Mouse (Mus musculus): ENCODE measurements around the gene Ccs.

The Ccs gene

DNA sequence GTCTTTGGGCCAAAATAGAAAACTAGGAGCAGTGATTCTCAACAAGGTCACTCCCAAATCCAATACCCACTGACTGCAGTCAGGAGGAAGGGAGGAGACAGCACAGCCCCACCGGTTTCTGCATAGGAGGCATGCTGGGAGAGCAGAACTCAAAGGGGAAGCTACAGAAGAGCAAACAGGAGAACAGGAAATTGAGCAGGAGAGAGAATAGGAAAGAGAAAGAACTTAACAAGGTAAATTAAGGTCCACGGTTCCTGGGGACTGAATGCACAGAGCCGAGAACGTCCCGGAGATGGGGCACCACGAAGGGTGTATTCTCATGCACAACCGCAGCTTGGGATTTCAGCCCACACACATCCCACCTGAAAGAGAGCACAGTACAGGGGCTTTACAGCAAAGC, 53.9 kb downstream of the Ccs start:
- DNase-seq (ENCODE audit: low read depth in 1 of 2, low spot score in 2 of 2) = no peak

DNA sequence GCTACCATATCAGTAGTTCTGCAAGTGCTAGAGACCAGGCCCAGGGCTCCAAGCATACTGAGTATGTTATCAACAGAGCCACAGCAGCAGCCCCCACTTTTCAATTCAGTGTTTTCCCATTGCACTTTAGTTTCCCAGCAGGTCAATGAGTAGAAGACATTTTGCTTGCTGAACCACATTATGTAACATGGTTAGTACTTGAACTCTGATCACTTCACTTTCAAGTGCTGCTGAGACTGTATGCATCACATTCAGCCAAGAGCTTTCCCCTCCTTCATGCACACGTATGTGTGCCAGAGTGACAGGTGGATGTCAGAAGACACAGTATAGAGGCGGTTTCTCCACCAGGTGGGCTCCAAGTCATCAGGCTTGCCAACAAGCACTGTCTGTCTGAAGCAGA, 56.2 kb downstream of the Ccs start:
- no peak for DNase-seq (ENCODE audit: low read depth in 1 of 2, low spot score in 2 of 2)

Data from monocyte, adult 2 months (primary cell).